Mouse (Mus musculus): ENCODE results near the gene Gprin1.

Gene Gprin1

GRCm38 (mm10) chr13:54759496-54759895 lies 9.8 kb upstream of the Gprin1 start:
- DNase-seq: no peak

GRCm38 (mm10) chr13:54758756-54759470 lies 9.2 kb upstream of the Gprin1 start:
- DNase-seq: no peak

GRCm38 (mm10) chr13:54758045-54758755 lies 8.5 kb upstream of the Gprin1 start:
- peak in 1 of 2 experiments; percentile 15 for DNase-seq

GRCm38 (mm10) chr13:54757093-54757830 lies 7.6 kb upstream of the Gprin1 start:
- DNase-seq: no peak

GRCm38 (mm10) chr13:54756156-54756712 lies 6.6 kb upstream of the Gprin1 start:
- DNase-seq: no peak

- DNase-seq: no peak
Observed at GRCm38 (mm10) chr13:54755201-54755830, 5.6 kb upstream of the Gprin1 start.

GRCm38 (mm10) chr13:54754169-54755080 lies 4.8 kb upstream of the Gprin1 start:
- DNase-seq: no peak

GRCm38 (mm10) chr13:54753733-54754132 lies 4.1 kb upstream of the Gprin1 start:
- DNase-seq: no peak

GRCm38 (mm10) chr13:54752656-54753055 lies 3.0 kb upstream of the Gprin1 start:
- no peak for DNase-seq

- DNase-seq: no peak
Observed at GRCm38 (mm10) chr13:54750699-54751098, 1.0 kb upstream of the Gprin1 start.

GRCm38 (mm10) chr13:54749061-54749863 lies 412 bp downstream of the Gprin1 start:
- no peak for DNase-seq

- no peak for DNase-seq
Observed at GRCm38 (mm10) chr13:54748721-54749060, 983 bp downstream of the Gprin1 start.

- no peak for DNase-seq
Observed at GRCm38 (mm10) chr13:54748190-54748589, 1.5 kb downstream of the Gprin1 start.

GRCm38 (mm10) chr13:54746896-54747295 lies 2.8 kb downstream of the Gprin1 start:
- DNase-seq: no peak

GRCm38 (mm10) chr13:54746110-54746509 lies 3.6 kb downstream of the Gprin1 start:
- DNase-seq: no peak

GRCm38 (mm10) chr13:54738213-54738601 lies 11.5 kb downstream of the Gprin1 start:
- DNase-seq: no peak

GRCm38 (mm10) chr13:54737488-54738212 lies 12.0 kb downstream of the Gprin1 start:
- no peak for DNase-seq

- DNase-seq: no peak
Observed at GRCm38 (mm10) chr13:54736931-54737330, 12.7 kb downstream of the Gprin1 start.

- DNase-seq: no peak
Observed at GRCm38 (mm10) chr13:54726131-54726530, 23.5 kb downstream of the Gprin1 start.

- no peak for DNase-seq
Observed at GRCm38 (mm10) chr13:54723143-54723542, 26.5 kb downstream of the Gprin1 start.
